Mouse (Mus musculus) liver, embryonic 16.5 days (tissue): ENCODE measurements at regions not wholly inside any gene's neighbourhood (a gene's known extent, or its start where the extent isn't known, plus 50 kb on each side); places are given as distances from the start of the nearest gene placed in this dataset.

Source experiments
- ATAC-seq: fragments of 200-750 bp; cut with Nextera tagmentation; 2 replicates; pipeline ENCODE4 v1.8.0; 2017; ENCODE audit warnings: low read depth, mild to moderate bottlenecking, moderate number of reproducible peaks, moderate library complexity
- H3K27ac ChIP-seq: fragments of 300-500 bp; sonication (generic); 2 replicates; pipeline ENCODE4 v1.5.1; 2014; ENCODE audit warnings: mild to moderate bottlenecking, low read length
- H3K27me3 ChIP-seq: fragments of 300-500 bp; sonication (generic); 2 replicates; pipeline ENCODE4 v1.6.1; 2014; ENCODE audit warnings: low read depth, low read length, mixed read lengths; ENCODE audit not compliant: control insufficient read depth, insufficient read depth
- H3K36me3 ChIP-seq: fragments of 300-500 bp; sonication (generic); 2 replicates; pipeline ENCODE4 v1.6.1; 2014; ENCODE audit warnings: mild to moderate bottlenecking; ENCODE audit not compliant: control insufficient read depth, insufficient read depth
- H3K4me1 ChIP-seq: fragments of 300-500 bp; sonication (generic); 2 replicates; pipeline ENCODE4 v1.6.1; 2014; ENCODE audit warnings: low read depth, low read length, mixed read lengths; ENCODE audit not compliant: control insufficient read depth
- H3K4me2 ChIP-seq: fragments of 300-500 bp; sonication (generic); 2 replicates; pipeline ENCODE4 v1.6.1; 2014; ENCODE audit warnings: low read depth, low read length, mixed read lengths
- H3K4me3 ChIP-seq: fragments of 300-500 bp; sonication (generic); 2 replicates; pipeline ENCODE4 v1.5.1; 2014; ENCODE audit warnings: low read depth, mild to moderate bottlenecking, low read length
- H3K9ac ChIP-seq: fragments of 300-500 bp; sonication (generic); 2 replicates; pipeline ENCODE4 v1.6.1; 2014; ENCODE audit warnings: low read depth, low read length
- H3K9me3 ChIP-seq: fragments of 300-500 bp; sonication (generic); replicated peaks from 2 replicates; pipeline ENCODE4 v1.6.1; 2016; ENCODE audit warnings: low read length; ENCODE audit not compliant: control insufficient read depth
- WGBS: fragments of 180-500 bp; shearing (Covaris S2); extraction: QIAGEN DNeasy Blood & Tissue Kit; methylation state at CpG from one replicate; pipeline ENCODE4 v1.1.7; 2014; ENCODE audit not compliant: insufficient replicate concordance; 5-methylcytosine and 5-hydroxymethylcytosine counted together

DNA sequence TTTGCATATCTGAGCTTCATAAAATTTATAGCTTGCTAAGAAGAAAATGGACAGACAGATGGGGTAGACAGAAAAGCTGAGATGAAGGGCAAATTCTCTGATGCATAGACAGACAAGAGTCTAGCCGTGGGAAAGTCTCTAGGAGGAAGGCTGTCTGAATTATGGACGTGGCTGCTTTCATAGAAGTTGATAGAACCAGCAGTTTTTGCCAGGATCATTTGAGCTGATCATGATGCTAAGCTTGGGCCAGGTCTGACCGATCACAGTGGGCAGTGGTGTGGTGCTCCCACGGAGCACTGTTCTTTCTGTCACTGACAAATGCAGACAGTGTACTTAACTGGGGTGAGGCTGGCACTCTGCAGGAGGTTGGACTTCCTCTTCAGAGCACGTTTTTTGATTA, 405.0 kb upstream of the Ubash3b start:
- H3K27ac ChIP-seq: no peak overlapping the region
- no peak for ATAC-seq
- no peak overlapping the region for H3K4me3 ChIP-seq
- 45% methylated on average over 5 of the region's 5 CpGs for WGBS
- H3K9me3 ChIP-seq: no peaks in the 10 kb centered on the region
- H3K4me2 ChIP-seq: no peak overlapping the region
- H3K36me3 ChIP-seq: no peaks in the 10 kb centered on the region
- no peak overlapping the region for H3K9ac ChIP-seq
- no peaks in the 10 kb centered on the region for H3K4me1 ChIP-seq
- no peaks in the 10 kb centered on the region for H3K27me3 ChIP-seq

DNA sequence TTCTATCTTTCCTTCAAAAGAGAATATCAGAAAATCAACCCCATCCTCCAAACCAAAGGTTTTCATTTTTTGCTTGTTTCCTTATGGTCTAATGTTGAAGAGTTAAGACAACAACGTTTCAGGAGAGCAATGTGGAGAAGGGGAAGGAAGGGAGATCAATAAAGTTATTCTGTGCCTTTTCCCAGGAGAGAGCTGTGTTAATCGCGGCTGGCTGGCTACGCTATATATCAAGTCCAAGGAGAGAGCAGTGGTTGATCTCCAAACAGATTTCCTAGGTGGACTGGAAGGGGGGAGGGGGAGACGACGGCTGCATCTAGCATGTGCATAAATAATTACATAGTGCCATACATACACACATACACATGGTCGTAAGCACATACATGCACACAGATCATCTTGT, 404.3 kb upstream of the Ubash3b start:
- Histone ChIP-seq H3K27me3 (no peaks in the 10 kb centered on the region), H3K4me1 (no peaks in the 10 kb centered on the region), H3K36me3 (no peaks in the 10 kb centered on the region), H3K9ac (no peak overlapping the region), H3K9me3 (no peaks in the 10 kb centered on the region), H3K4me2 (no peak overlapping the region), H3K27ac (no peak overlapping the region), H3K4me3 (no peak overlapping the region)
- WGBS: 68% methylated on average over 7 of the region's 7 CpGs
- ATAC-seq: no peak

DNA sequence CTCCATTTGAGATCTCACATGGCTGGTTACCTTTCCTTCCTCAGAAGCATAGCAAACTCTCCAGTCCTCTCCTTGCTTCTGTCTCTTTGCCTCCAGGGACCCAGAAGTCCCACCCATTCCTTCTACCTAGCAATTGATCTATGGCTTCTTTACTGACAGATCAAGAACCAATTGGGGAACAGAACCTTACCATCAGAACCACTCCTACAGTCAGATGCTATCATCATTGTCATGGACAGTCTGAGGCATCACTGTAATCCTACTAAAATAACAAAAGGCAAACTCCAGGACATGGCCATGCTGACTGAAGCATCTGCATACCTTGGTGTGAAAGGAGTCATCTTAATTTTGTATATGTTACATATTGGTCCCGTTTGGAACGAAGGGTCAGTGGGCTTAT, 401.9 kb upstream of the Ubash3b start:
- no peak overlapping the region for H3K9ac ChIP-seq
- WGBS: 54% methylated on average over 2 of the region's 2 CpGs
- H3K27me3 ChIP-seq: no peaks in the 10 kb centered on the region
- H3K27ac ChIP-seq: no peak overlapping the region
- H3K4me1 ChIP-seq: no peaks in the 10 kb centered on the region
- ATAC-seq: no peak
- no peak overlapping the region for H3K4me3 ChIP-seq
- no peak overlapping the region for H3K4me2 ChIP-seq
- H3K36me3 ChIP-seq: no peaks in the 10 kb centered on the region
- H3K9me3 ChIP-seq: no peaks in the 10 kb centered on the region

DNA sequence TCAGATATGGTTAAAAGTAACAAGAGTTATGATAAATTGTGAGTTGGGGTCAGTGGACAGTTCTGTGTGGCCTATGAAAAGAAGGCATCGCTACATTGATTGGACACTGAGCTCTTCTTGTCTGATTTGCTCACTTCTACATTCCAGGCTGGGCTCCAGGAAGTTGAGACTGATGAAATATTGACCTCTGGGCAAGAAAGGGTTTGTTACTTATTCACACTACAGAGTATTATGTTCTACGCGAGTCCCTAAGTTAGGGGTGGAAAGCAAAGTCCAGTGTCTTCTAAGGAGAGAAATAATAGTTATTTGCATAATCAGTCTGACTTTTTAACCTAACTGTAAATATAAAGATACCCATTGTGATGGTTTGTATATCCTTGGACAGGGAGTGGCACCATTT, 397.0 kb upstream of the Ubash3b start:
- ATAC-seq: no peak
- Histone ChIP-seq H3K4me2 (no peak overlapping the region), H3K27me3 (no peaks in the 10 kb centered on the region), H3K36me3 (no peaks in the 10 kb centered on the region), H3K4me1 (no peaks in the 10 kb centered on the region), H3K9me3 (no peaks in the 10 kb centered on the region), H3K9ac (no peak overlapping the region), H3K4me3 (no peak overlapping the region), H3K27ac (no peak overlapping the region)
- WGBS: 74% methylated on average over 3 of the region's 3 CpGs

DNA sequence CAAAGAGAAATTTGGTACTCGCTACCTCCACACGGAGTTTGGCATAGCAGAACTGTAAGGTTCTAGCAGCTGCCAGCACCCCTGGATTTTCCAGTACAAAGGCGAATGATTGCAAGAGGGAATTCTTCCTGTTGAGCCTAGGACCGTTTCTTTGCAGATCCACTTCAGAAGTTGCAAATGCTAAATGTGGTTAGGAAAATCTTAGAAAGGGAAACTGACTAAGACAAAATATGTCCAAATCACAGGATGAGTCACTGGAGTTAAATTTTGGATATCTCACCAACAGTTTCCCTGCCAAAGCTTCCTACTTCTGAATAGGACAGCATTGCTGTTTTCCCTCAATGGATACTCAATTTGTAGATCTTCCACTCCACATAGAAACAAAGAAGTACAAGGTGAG, 395.4 kb upstream of the Ubash3b start:
- no peak overlapping the region for H3K27ac ChIP-seq
- no peaks in the 10 kb centered on the region for H3K4me1 ChIP-seq
- H3K27me3 ChIP-seq: no peaks in the 10 kb centered on the region
- ATAC-seq: no peak
- H3K9ac ChIP-seq: no peak overlapping the region
- H3K4me3 ChIP-seq: no peak overlapping the region
- WGBS: 57% methylated on average over 4 of the region's 4 CpGs
- H3K4me2 ChIP-seq: no peak overlapping the region
- no peaks in the 10 kb centered on the region for H3K36me3 ChIP-seq
- no peaks in the 10 kb centered on the region for H3K9me3 ChIP-seq

DNA sequence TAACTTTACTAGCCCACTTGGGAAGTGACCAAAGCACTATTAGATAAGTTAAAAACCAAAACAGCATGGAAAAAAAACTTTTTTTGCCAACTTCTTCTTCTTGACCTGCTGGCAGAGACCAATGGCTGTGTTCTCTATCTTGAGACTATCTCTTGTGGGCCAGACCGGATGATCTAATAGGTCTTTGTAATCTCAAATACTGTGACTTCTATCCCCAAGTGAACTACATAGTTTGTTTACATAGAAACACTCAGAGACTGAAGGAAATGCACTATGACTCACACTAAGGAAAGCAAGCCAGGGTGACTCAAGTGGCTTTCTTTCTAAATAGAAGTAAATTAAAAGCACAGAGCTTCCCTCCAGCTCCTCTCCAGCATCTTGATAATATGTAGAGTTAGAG, 384.3 kb upstream of the Ubash3b start:
- Histone ChIP-seq H3K27me3 (no peaks in the 10 kb centered on the region), H3K4me2 (no peak overlapping the region), H3K4me3 (no peak overlapping the region), H3K4me1 (no peaks in the 10 kb centered on the region), H3K27ac (no peak overlapping the region), H3K9ac (no peak overlapping the region), H3K9me3 (no peaks in the 10 kb centered on the region), H3K36me3 (no peaks in the 10 kb centered on the region)
- ATAC-seq: no peak
- 60% methylated on average over 1 of the region's 1 CpGs for WGBS

DNA sequence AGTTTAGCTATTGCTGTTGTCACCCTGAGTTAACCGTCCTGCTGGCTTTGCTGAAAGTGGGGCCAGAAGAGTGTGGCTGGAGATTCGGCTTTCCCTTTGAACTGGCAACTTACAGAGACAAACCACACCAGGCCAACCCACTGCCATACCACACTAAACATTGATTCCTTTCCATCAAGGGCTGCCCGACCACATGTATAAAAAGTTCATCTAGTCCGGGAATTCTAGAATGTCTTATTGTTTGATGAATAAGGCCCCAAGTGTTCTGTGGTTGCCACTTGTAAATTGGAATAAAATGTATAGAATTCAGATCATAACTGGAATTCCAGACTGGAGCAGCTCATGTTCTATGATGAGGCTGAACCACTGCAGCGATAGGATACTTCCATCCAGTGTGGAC, 381.0 kb upstream of the Ubash3b start:
- H3K27me3 ChIP-seq: no peaks in the 10 kb centered on the region
- H3K4me1 ChIP-seq: no peaks in the 10 kb centered on the region
- 68% methylated on average over 5 of the region's 5 CpGs for WGBS
- no peak overlapping the region for H3K27ac ChIP-seq
- no peaks in the 10 kb centered on the region for H3K9me3 ChIP-seq
- H3K36me3 ChIP-seq: no peaks in the 10 kb centered on the region
- no peak overlapping the region for H3K4me2 ChIP-seq
- no peak overlapping the region for H3K9ac ChIP-seq
- ATAC-seq: no peak
- no peak overlapping the region for H3K4me3 ChIP-seq

DNA sequence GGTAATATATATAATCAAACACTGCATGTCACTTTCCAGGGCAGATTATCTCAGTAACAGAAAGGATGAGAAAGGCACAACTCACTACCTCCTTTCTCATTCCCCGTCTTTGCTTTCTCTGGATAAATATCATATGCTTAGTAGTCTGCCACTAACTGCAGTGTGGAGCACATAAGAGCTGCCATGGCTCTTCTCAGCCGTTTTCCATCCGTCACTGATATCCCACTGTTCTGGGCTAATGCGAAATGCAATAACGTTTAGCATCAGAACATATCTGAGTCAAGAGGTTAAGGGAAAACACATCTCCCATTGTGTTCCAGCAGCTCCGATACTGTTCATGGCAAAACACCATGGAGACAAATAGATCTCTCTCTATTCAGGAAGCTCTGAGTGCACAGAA, 379.8 kb upstream of the Ubash3b start:
- Histone ChIP-seq H3K36me3 (no peaks in the 10 kb centered on the region), H3K4me1 (no peaks in the 10 kb centered on the region), H3K9me3 (no peaks in the 10 kb centered on the region), H3K4me3 (no peak overlapping the region), H3K27ac (no peak overlapping the region), H3K9ac (no peak overlapping the region), H3K4me2 (no peak overlapping the region), H3K27me3 (no peaks in the 10 kb centered on the region)
- WGBS: 63% methylated on average over 6 of the region's 6 CpGs
- ATAC-seq: no peak

DNA sequence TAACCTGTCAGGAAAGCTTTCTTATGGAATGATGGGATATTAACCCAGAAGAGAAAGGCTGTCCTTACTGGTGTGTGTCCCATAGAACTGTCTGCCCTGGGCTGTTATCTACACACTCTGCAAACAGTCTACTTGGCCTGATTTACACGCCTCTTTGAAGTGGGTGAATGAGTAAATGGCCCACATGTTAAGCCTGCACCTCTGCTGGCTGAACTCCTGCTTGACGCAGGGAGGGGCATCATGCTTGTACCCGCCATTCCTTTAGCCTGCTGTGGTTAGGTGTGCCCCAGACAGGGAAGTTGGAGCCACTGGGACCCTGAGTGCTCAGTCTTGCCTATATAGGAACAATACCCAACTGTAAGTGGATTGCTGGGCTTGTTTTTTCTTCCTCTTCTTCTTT, 371.3 kb upstream of the Ubash3b start:
- no peaks in the 10 kb centered on the region for H3K9me3 ChIP-seq
- H3K9ac ChIP-seq: no peak overlapping the region
- H3K27me3 ChIP-seq: no peaks in the 10 kb centered on the region
- 31% methylated on average over 3 of the region's 3 CpGs for WGBS
- no peak overlapping the region for H3K4me3 ChIP-seq
- H3K4me1 ChIP-seq: no peaks in the 10 kb centered on the region; the same call in 1 of the 2 replicates
- H3K36me3 ChIP-seq: no peaks in the 10 kb centered on the region
- no peak for ATAC-seq
- H3K4me2 ChIP-seq: 0 out of 2 replicates have a peak overlapping the region, but pooled peaks have one; percentile 13
- no peak overlapping the region for H3K27ac ChIP-seq

DNA sequence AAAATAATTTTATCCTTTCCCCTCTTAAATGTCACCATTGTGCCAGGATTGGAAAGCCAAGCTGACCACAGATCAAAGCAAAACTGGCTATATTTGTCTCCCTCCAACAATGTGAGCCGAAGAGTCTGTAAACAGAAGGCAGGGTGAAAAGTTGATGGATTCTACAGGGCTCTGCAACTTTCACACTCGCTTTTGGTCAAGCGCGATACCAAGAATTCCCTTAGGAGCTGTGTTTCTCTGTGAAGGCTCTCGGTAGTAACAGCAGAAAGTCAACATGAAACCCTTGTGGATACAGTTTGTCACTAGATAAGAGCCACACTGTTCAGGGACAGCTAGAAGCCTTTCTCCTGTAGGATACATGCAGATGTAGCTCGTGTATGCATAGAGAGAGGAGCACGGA, 370.8 kb upstream of the Ubash3b start:
- Histone ChIP-seq H3K27me3 (no peaks in the 10 kb centered on the region), H3K4me2 (0 out of 2 replicates have a peak overlapping the region, but pooled peaks have one; percentile 13), H3K36me3 (no peaks in the 10 kb centered on the region), H3K9ac (no peak overlapping the region), H3K4me1 (no peaks in the 10 kb centered on the region; the same call in 1 of the 2 replicates), H3K27ac (no peak overlapping the region), H3K4me3 (no peak overlapping the region), H3K9me3 (no peaks in the 10 kb centered on the region)
- ATAC-seq: no peak
- 64% methylated on average over 7 of the region's 7 CpGs for WGBS
